Mouse (Mus musculus): ENCODE results near the gene Hpca.

Gene Hpca

GRCm38 (mm10) chr4:129107348-129107899 lies 14.4 kb downstream of the Hpca start:
- no peak for DNase-seq

GRCm38 (mm10) chr4:129106073-129106472 lies 15.8 kb downstream of the Hpca start:
- DNase-seq = no peak

- no peak for DNase-seq
Measured at GRCm38 (mm10) chr4:129105356-129105755, 16.5 kb downstream of the Hpca start, which contains the start of gene Tmem54. Gene Tmem54 (plus strand): TSS chr4:129105548.

- no peak for DNase-seq
Measured at GRCm38 (mm10) chr4:129102133-129102829, 19.6 kb downstream of the Hpca start.

GRCm38 (mm10) chr4:129097006-129097405 lies 24.8 kb downstream of the Hpca start:
- no peak for DNase-seq

GRCm38 (mm10) chr4:129095276-129095675 lies 26.6 kb downstream of the Hpca start:
- no peak for DNase-seq

- no peak for DNase-seq
Measured at GRCm38 (mm10) chr4:129087850-129088249, 34.0 kb downstream of the Hpca start.

- DNase-seq = peak; percentile 54
Measured at GRCm38 (mm10) chr4:129086078-129086477, 35.8 kb downstream of the Hpca start.

- no peak for DNase-seq
Measured at GRCm38 (mm10) chr4:129084896-129085295, 36.9 kb downstream of the Hpca start.

- peak; percentile 61 for DNase-seq
Measured at GRCm38 (mm10) chr4:129082379-129083115, 39.3 kb downstream of the Hpca start.

- no peak for DNase-seq
Measured at GRCm38 (mm10) chr4:129081939-129082338, 39.9 kb downstream of the Hpca start.

GRCm38 (mm10) chr4:129081512-129081911 lies 40.3 kb downstream of the Hpca start:
- peak; percentile 43 for DNase-seq

- no peak for DNase-seq
Measured at GRCm38 (mm10) chr4:129081041-129081440, 40.8 kb downstream of the Hpca start.

- DNase-seq = no peak
Measured at GRCm38 (mm10) chr4:129079126-129079525, 42.7 kb downstream of the Hpca start.

- no peak for DNase-seq
Measured at GRCm38 (mm10) chr4:129068848-129069247, 53.0 kb downstream of the Hpca start.

GRCm38 (mm10) chr4:129067638-129068415 lies 54.0 kb downstream of the Hpca start:
- no peak for DNase-seq

- DNase-seq = no peak
Measured at GRCm38 (mm10) chr4:129065688-129066236, 56.1 kb downstream of the Hpca start.

GRCm38 (mm10) chr4:129062281-129063075 lies 59.4 kb downstream of the Hpca start:
- DNase-seq = no peak

All from layer of hippocampus, adult 9-11 months (tissue).